Mouse (Mus musculus) embryonic facial prominence, embryonic 11.5 days (tissue): ENCODE data around the gene Babam2. TPM values are rescaled to one million over a fixed set of nuclear protein-coding genes. Genes with fewer than 3 reads are reported as not detected.
A peak's percentile ranks its signal among the peaks of the same experiment; 100 is the strongest.
"Not testable (repeated sequence)": the region's sequence is repeated elsewhere in the genome, so short reads cannot be mapped to it uniquely, and the experiment has no call there.

Source experiments
- ATAC-seq: fragments of 200-750 bp; cut with Nextera tagmentation; replicated peaks from 2 replicates; pipeline ENCODE4 v1.8.0; 2017; ENCODE audit warnings: low read depth; ENCODE audit not compliant: insufficient number of reproducible peaks, low FRiP score, low TSS enrichment
- DNase-seq: peaks from one replicate; pipeline ENCODE4 v3.0.0-alpha.2; 2015; ENCODE audit warnings: low spot score
- H3K27ac ChIP-seq: fragments of 300-500 bp; sonication (generic); replicated peaks from 2 replicates; pipeline ENCODE4 v1.5.1; 2014; ENCODE audit warnings: mild to moderate bottlenecking, low read depth, low read length, control low read depth
- H3K27me3 ChIP-seq: fragments of 300-500 bp; sonication (generic); 2 replicates; pipeline ENCODE4 v1.6.1; 2014; ENCODE audit warnings: mild to moderate bottlenecking, low read length, moderate library complexity, mixed read lengths; ENCODE audit not compliant: control insufficient read depth, insufficient read depth
- H3K36me3 ChIP-seq: fragments of 300-500 bp; sonication (generic); replicated peaks from 2 replicates; pipeline ENCODE4 v1.6.1; 2014; ENCODE audit warnings: low read depth, mild to moderate bottlenecking, low read length, moderate library complexity, mixed read lengths; ENCODE audit not compliant: control insufficient read depth, insufficient read depth
- H3K4me1 ChIP-seq: fragments of 300-500 bp; sonication (generic); 2 replicates; pipeline ENCODE4 v1.6.1; 2014; ENCODE audit warnings: low read length, mixed read lengths; ENCODE audit not compliant: control insufficient read depth, insufficient read depth
- H3K4me2 ChIP-seq: fragments of 300-500 bp; sonication (generic); 2 replicates; pipeline ENCODE4 v1.6.1; 2014; ENCODE audit warnings: low read depth, mild to moderate bottlenecking, control low read depth, low read length, moderate library complexity
- H3K4me3 ChIP-seq: fragments of 300-500 bp; sonication (generic); 2 replicates; pipeline ENCODE4 v1.5.1; 2014; ENCODE audit warnings: low read depth, low read length, control low read depth
- H3K9ac ChIP-seq: fragments of 300-500 bp; sonication (generic); replicated peaks from 2 replicates; pipeline ENCODE4 v1.6.1; 2014; ENCODE audit warnings: mild to moderate bottlenecking, control low read depth, low read length
- H3K9me3 ChIP-seq: fragments of 300-500 bp; sonication (generic); replicated peaks from 2 replicates; pipeline ENCODE4 v1.6.1; 2016; ENCODE audit warnings: mild to moderate bottlenecking, low read length, inconsistent platforms, mixed read lengths; ENCODE audit not compliant: control insufficient read depth
- WGBS: fragments of 180-500 bp; shearing (Covaris S2); extraction: QIAGEN DNeasy Blood & Tissue Kit; methylation state at CpG from one replicate; pipeline ENCODE4 v1.1.7; 2014; 5-methylcytosine and 5-hydroxymethylcytosine counted together
- polyA plus RNA-seq: library from polyadenylated mRNA; unstranded; fragments of >200 nt; fragmentation: Nextera tagmentation; extraction: Ambion mirVana; gene quantifications from 2 replicates; pipeline ENCODE4 v1.2.1, GENCODE M21; 2014

The Babam2 gene
- polyA plus RNA-seq, 1 experiment from 2014 or later = 38.8 TPM

GRCm38 (mm10) chr5:31972416-31972815, 274.9 kb downstream of the Babam2 start:
- H3K27me3 ChIP-seq, H3K27ac ChIP-seq, H3K36me3 ChIP-seq, DNase-seq, H3K4me3 ChIP-seq, H3K4me2 ChIP-seq, H3K4me1 ChIP-seq, H3K9ac ChIP-seq, ATAC-seq, H3K9me3 ChIP-seq: not testable (repeated sequence)
- WGBS = 100% methylated on average over 1 of the region's 1 CpGs

GRCm38 (mm10) chr5:31974614-31975168, 277.2 kb downstream of the Babam2 start:
- no peak overlapping the region for H3K4me3 ChIP-seq
- ATAC-seq = no peak

GRCm38 (mm10) chr5:31982061-31982460, 284.6 kb downstream of the Babam2 start:
- H3K4me2 ChIP-seq = no peak overlapping the region
- no peak overlapping the region for H3K4me3 ChIP-seq
- no peaks in the 10 kb centered on the region for H3K9me3 ChIP-seq
- WGBS = 88% methylated on average over 5 of the region's 5 CpGs
- H3K27me3 ChIP-seq = no peaks in the 10 kb centered on the region
- DNase-seq (no peak), ATAC-seq (no peak)
- H3K36me3 ChIP-seq = no peaks in the 10 kb centered on the region
- H3K27ac ChIP-seq = no peak overlapping the region
- H3K9ac ChIP-seq = no peak overlapping the region
- no peaks in the 10 kb centered on the region for H3K4me1 ChIP-seq

More at GRCm38 (mm10) chr5:31974614-31975168, 277.2 kb downstream of the Babam2 start:
- Histone ChIP-seq H3K27ac (no peak overlapping the region), H3K4me2 (no peak overlapping the region), H3K9ac (no peak overlapping the region), H3K27me3 (no peaks in the 10 kb centered on the region), H3K4me1 (no peaks in the 10 kb centered on the region), H3K36me3 (no peaks in the 10 kb centered on the region), H3K9me3 (no peaks in the 10 kb centered on the region)
- DNase-seq = peak; percentile 5
- WGBS = 51% methylated on average over 3 of the region's 3 CpGs

- H3K4me2 ChIP-seq = no peak overlapping the region
These were observed 285.7 kb downstream of the Babam2 start for GRCm38 (mm10) chr5:31983161-31983560.

GRCm38 (mm10) chr5:31983817-31984368, 286.4 kb downstream of the Babam2 start:
- H3K4me3 ChIP-seq = no peak overlapping the region
- H3K27me3 ChIP-seq = no peaks in the 10 kb centered on the region
- no peaks in the 10 kb centered on the region for H3K9me3 ChIP-seq
- no peak overlapping the region for H3K27ac ChIP-seq
- no peaks in the 10 kb centered on the region for H3K36me3 ChIP-seq
- H3K4me2 ChIP-seq = no peak overlapping the region
- ATAC-seq (no peak), DNase-seq (no peak)
- no peaks in the 10 kb centered on the region for H3K4me1 ChIP-seq
- H3K9ac ChIP-seq = no peak overlapping the region
- 85% methylated on average over 2 of the region's 2 CpGs for WGBS

More at GRCm38 (mm10) chr5:31983161-31983560, 285.7 kb downstream of the Babam2 start:
- 51% methylated on average over 7 of the region's 7 CpGs for WGBS
- Histone ChIP-seq H3K36me3 (no peaks in the 10 kb centered on the region), H3K27ac (no peak overlapping the region), H3K9me3 (no peaks in the 10 kb centered on the region), H3K27me3 (no peaks in the 10 kb centered on the region), H3K4me1 (no peaks in the 10 kb centered on the region), H3K9ac (no peak overlapping the region), H3K4me3 (no peak overlapping the region)
- ATAC-seq = no peak
- DNase-seq = peak; percentile 56

- no peak overlapping the region for H3K4me3 ChIP-seq
- no peaks in the 10 kb centered on the region for H3K27me3 ChIP-seq
- no peak overlapping the region for H3K27ac ChIP-seq
- no peaks in the 10 kb centered on the region for H3K4me1 ChIP-seq
- H3K9ac ChIP-seq = no peak overlapping the region
- 89% methylated on average over 13 of the region's 13 CpGs for WGBS
- ATAC-seq = no peak
- no peaks in the 10 kb centered on the region for H3K36me3 ChIP-seq
- no peaks in the 10 kb centered on the region for H3K9me3 ChIP-seq
- no peak for DNase-seq
- H3K4me2 ChIP-seq = no peak overlapping the region
These were observed 287.0 kb downstream of the Babam2 start for GRCm38 (mm10) chr5:31984369-31984961.

- H3K4me3 ChIP-seq = no peak overlapping the region
- ATAC-seq = no peak
These were observed 287.5 kb downstream of the Babam2 start for GRCm38 (mm10) chr5:31985021-31985420.

GRCm38 (mm10) chr5:31987541-31988307, 290.2 kb downstream of the Babam2 start:
- Histone ChIP-seq H3K36me3 (no peaks in the 10 kb centered on the region), H3K4me1 (no peaks in the 10 kb centered on the region), H3K4me3 (no peak overlapping the region), H3K27me3 (no peaks in the 10 kb centered on the region), H3K9me3 (no peaks in the 10 kb centered on the region), H3K4me2 (no peak overlapping the region), H3K9ac (no peak overlapping the region), H3K27ac (no peak overlapping the region)
- ATAC-seq = no peak
- WGBS = 91% methylated on average over 11 of the region's 11 CpGs
- DNase-seq = no peak

More at GRCm38 (mm10) chr5:31985021-31985420, 287.5 kb downstream of the Babam2 start:
- 79% methylated on average over 2 of the region's 2 CpGs for WGBS
- H3K27ac ChIP-seq = no peak overlapping the region
- no peaks in the 10 kb centered on the region for H3K36me3 ChIP-seq
- H3K27me3 ChIP-seq = no peaks in the 10 kb centered on the region
- no peak overlapping the region for H3K4me2 ChIP-seq
- H3K9me3 ChIP-seq = no peaks in the 10 kb centered on the region
- no peak for DNase-seq
- H3K9ac ChIP-seq = no peak overlapping the region
- no peaks in the 10 kb centered on the region for H3K4me1 ChIP-seq
